Mouse (Mus musculus) cerebellum, adult 2 months (tissue): ENCODE measurements at regions not wholly inside any gene's neighbourhood (a gene's known extent, or its start where the extent isn't known, plus 50 kb on each side); places are given as distances from the start of the nearest gene placed in this dataset.

ENCODE experiments used
- DNase-seq, 2 experiments: peaks; one replicate each; pipeline ENCODE4 v3.0.0; 2021
- H3K27ac ChIP-seq: fragments of 200-500 bp; 2 replicates; pipeline ENCODE4 v1.5.1; 2012; ENCODE audit warnings: low read length, control low read depth, inconsistent platforms; ENCODE audit not compliant: insufficient read depth
- H3K27me3 ChIP-seq: fragments of 200-500 bp; 2 replicates; pipeline ENCODE4 v1.6.1; 2012; ENCODE audit warnings: inconsistent platforms, mild to moderate bottlenecking, low read length, moderate library complexity; ENCODE audit not compliant: control insufficient read depth, insufficient read depth
- H3K4me1 ChIP-seq: fragments of 200-500 bp; 2 replicates; pipeline ENCODE4 v1.6.1; 2011; ENCODE audit warnings: low read length; ENCODE audit not compliant: control insufficient read depth, insufficient read depth
- H3K4me3 ChIP-seq: fragments of 200-500 bp; replicated peaks from 2 replicates; pipeline ENCODE3; 2011; ENCODE audit warnings: mild to moderate bottlenecking, low read depth, low read length, control low read depth; ENCODE audit not compliant: insufficient read depth
- CTCF ChIP-seq: fragments of 200-500 bp; IDR thresholded peaks from 2 replicates; pipeline ENCODE4 v1.5.1; 2011; ENCODE audit warnings: low read depth, mild to moderate bottlenecking, control low read depth, low read length, moderate library complexity, borderline replicate concordance; ENCODE audit not compliant: insufficient read depth
- POLR2A ChIP-seq: fragments of 200-500 bp; IDR thresholded peaks from 2 replicates; pipeline ENCODE4 v1.6.1; 2011; ENCODE audit warnings: low read length, control low read depth, borderline replicate concordance; ENCODE audit not compliant: insufficient read depth
- WGBS: fragments of 180-500 bp; shearing (Covaris S2); methylation state at CpG from one replicate; pipeline ENCODE4 v1.1.7; 2018; 5-methylcytosine and 5-hydroxymethylcytosine counted together

DNA sequence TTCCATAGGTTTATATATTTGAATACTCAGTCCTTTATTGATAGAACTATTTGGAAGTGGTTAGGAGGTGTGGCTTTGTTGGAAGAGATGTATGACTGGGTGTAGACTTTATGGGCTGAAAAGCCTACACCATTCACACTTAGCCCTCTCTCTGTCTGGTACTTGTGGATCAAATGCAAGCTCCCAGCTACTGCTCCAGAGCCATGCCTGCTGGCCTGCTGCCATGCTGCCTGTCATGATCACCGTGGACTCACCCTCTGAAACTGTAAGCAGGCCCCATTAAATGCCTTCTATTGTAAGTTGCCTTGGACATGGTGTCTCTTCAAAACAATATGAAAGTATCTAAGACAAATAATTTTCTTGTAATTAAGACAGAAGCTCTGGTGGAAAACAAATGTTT is 446.4 kb downstream of the Wdr20rt start:
- H3K27me3 ChIP-seq: no peaks in the 10 kb centered on the region
- WGBS: 5% methylated on average over 1 of the region's 1 CpGs
- no peaks in the 10 kb centered on the region for H3K4me1 ChIP-seq
- no peak overlapping the region for H3K27ac ChIP-seq
- no peak for DNase-seq
- TF ChIP-seq POLR2A: no peak
- TF ChIP-seq CTCF: no peak
- no peak overlapping the region for H3K4me3 ChIP-seq

DNA sequence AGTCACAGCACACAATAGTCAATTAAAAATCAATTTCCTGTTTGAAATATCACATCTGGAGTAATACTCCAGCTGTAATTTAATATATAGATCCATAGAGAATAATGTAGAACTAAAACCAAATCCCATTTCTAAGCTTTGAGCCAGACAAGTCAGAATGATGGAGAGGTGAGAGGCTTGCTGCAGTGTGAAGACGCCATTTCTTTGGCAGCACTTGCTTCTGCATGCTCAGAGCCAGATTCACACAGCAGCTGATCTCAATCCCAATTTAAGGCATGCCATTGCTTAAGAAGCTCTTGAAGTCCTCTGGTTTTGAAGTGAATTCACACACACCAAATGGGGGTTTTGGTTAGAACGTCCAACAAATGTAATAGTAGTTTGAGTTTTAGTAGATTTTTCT is 447.9 kb downstream of the Wdr20rt start:
- H3K27me3 ChIP-seq: no peaks in the 10 kb centered on the region
- no peak for TF ChIP-seq CTCF
- TF ChIP-seq POLR2A: no peak
- no peak for DNase-seq
- H3K4me1 ChIP-seq: no peaks in the 10 kb centered on the region
- H3K4me3 ChIP-seq: no peak overlapping the region
- H3K27ac ChIP-seq: no peak overlapping the region
- WGBS: 66% methylated on average over 2 of the region's 2 CpGs

DNA sequence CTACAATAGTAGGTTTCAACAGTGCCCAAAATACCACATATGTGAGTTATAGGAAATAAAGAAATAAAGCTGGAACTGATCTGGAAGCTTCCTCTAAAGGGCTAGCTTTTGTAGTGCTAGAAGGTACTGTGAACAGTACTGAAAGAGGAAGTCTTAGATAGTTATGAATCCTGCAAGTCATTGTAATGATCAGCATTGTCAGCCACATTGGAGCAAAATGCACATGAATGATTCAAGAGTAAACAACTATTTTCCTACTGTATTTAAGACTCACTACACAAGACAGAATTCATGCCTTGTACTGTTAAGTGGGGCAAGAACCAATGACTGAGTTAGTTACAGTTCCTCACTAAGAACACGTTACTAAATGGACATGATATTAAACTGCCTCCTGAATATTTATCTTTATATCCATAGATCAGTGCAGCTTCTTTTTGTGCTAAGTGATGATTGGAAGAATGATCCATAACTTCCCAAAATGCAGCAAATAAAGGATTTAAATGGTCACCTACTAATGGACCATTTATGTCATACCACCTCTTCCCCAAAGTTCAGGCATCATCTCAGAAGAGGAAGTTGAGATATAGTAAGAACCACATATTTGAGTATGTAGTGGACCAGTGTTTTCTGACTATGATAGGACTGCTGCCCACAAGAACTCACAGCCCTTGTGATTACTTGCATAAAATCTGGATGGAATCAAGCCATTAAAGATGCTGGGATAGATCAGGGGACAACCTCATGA is 449.8 kb downstream of the Wdr20rt start:
- H3K27ac ChIP-seq: no peak overlapping the region
- H3K4me1 ChIP-seq: no peaks in the 10 kb centered on the region
- 78% methylated on average over 1 of the region's 1 CpGs for WGBS
- no peak overlapping the region for H3K4me3 ChIP-seq
- TF ChIP-seq POLR2A (no peak), CTCF (no peak)
- H3K27me3 ChIP-seq: no peaks in the 10 kb centered on the region
- DNase-seq: no peak

DNA sequence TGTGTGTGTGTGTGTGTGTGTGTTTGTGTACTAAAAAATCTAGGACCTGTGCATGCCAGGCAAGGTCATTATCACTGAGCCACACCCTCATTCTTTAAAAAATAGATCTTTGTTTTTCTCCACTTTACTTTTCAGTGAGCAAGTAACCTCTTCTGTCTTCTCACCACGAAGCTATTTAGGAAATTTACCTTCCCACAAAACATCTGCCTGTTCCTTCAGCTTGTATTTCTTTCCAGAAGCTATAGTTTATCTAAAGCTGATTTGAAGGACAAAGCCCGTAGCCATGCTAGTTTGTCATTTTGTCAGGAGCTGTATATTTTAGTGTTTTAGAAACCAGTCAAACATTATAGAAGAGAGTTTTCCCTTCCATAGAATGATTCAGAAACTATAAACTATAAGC is 455.0 kb downstream of the Wdr20rt start:
- no peak for DNase-seq
- Histone ChIP-seq H3K27ac (no peak overlapping the region), H3K4me1 (no peaks in the 10 kb centered on the region), H3K27me3 (no peaks in the 10 kb centered on the region), H3K4me3 (no peak overlapping the region)
- 65% methylated on average over 2 of the region's 2 CpGs for WGBS
- TF ChIP-seq POLR2A: no peak

DNA sequence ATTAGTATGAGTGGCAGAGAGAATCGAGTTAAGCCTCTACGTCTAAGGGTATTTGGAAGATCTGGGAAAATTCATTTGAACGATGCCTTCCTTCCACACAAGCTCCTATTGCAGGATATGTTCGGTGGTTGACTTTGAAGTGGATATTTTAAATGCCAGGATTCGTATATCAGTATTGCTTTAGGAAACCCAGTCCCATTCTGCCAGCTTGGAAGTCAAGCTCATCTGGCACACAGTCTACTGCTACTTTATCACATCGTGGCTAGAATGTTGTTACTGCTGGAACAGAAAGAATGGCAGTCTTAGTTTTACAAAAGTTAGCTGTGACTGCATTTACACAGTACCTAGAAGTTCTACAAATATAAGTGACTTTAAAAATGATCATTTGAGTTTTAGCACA is 456.5 kb downstream of the Wdr20rt start:
- no peak for TF ChIP-seq POLR2A
- TF ChIP-seq CTCF: no peak
- H3K27me3 ChIP-seq: no peaks in the 10 kb centered on the region
- 88% methylated on average over 6 of the region's 6 CpGs for WGBS
- H3K4me1 ChIP-seq: no peaks in the 10 kb centered on the region
- no peak for DNase-seq
- no peak overlapping the region for H3K27ac ChIP-seq
- H3K4me3 ChIP-seq: no peak overlapping the region

DNA sequence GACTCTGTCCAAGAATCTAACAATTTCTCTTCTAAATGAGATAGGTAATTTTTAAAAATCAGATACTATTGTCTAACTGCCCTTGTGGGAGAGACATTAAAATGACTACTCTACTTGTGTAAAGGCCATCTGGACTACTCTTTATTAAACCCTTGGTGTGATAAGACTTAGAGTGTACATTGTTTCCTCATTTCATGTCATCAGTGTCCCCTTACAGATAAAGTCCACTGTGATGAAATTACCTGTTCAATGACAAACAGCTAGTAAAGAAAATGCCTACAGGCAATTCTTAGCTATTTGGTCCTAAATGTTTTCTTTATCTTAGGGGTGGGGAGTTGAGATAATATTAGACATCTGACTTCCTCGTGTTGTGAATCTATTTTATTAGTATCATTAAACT is 479.7 kb downstream of the Wdr20rt start:
- Histone ChIP-seq H3K4me1 (no peaks in the 10 kb centered on the region), H3K4me3 (no peak overlapping the region), H3K27ac (no peak overlapping the region), H3K27me3 (no peaks in the 10 kb centered on the region)
- DNase-seq: no peak
- 67% methylated on average over 1 of the region's 1 CpGs for WGBS
- no peak for TF ChIP-seq POLR2A
- TF ChIP-seq CTCF: no peak

DNA sequence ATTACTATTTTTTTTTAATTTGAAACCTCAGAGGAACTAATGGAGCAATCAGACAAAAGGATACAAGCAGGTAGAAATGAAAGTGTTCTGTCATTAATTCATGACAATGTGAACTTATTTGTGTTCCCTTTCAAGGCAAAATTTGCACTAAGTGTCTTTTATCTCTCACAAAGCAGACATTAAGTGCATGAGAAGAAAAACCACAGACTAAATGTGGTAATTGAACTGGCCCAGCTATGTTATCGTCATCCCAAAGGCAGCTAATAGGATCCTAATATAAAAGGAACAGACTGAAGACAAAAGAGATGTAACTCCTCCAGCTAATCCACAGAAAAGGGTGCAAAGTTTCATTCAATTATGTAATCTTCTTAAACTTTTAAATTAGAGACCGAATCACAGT is 487.0 kb downstream of the Wdr20rt start:
- WGBS: 77% methylated on average over 2 of the region's 2 CpGs
- no peak overlapping the region for H3K4me3 ChIP-seq
- no peak for DNase-seq

More for the DNA sequence above, 487.0 kb downstream of the Wdr20rt start:
- no peak for TF ChIP-seq POLR2A
- no peak for TF ChIP-seq CTCF
- Histone ChIP-seq H3K27me3 (no peaks in the 10 kb centered on the region), H3K4me1 (no peaks in the 10 kb centered on the region), H3K27ac (no peak overlapping the region)
